Mouse (Mus musculus) testis, postnatal 14 days (tissue): ENCODE data around the gene Vamp2.
A peak's percentile ranks its signal among the peaks of the same experiment; 100 is the strongest.

Source experiments
- DNase-seq: peaks from one replicate; pipeline ENCODE4 v3.0.0; 2021; ENCODE audit warnings: low spot score

The Vamp2 gene

GRCm38 (mm10) chr11:69088103-69088855, at the start of gene Vamp2:
Gene Vamp2, plus strand, starts transcription at chr11:69088490.
- DNase-seq: peak; percentile 90

- peak; percentile 87 for DNase-seq
These were observed 42.5 kb upstream of the Vamp2 start, which contains the start of gene Aurkb for GRCm38 (mm10) chr11:69045531-69046394. Gene Aurkb, plus strand, starts transcription at chr11:69045647.

GRCm38 (mm10) chr11:69046395-69046774, 41.9 kb upstream of the Vamp2 start:
- DNase-seq: no peak

- DNase-seq: no peak
These were observed 40.7 kb upstream of the Vamp2 start for GRCm38 (mm10) chr11:69047592-69047991.

- no peak for DNase-seq
These were observed 40.1 kb upstream of the Vamp2 start for GRCm38 (mm10) chr11:69048151-69048550.

GRCm38 (mm10) chr11:69050748-69051147, 37.5 kb upstream of the Vamp2 start:
- DNase-seq: no peak

GRCm38 (mm10) chr11:69051771-69052170, 36.5 kb upstream of the Vamp2 start:
- DNase-seq: no peak

- DNase-seq: no peak
These were observed 35.4 kb upstream of the Vamp2 start for GRCm38 (mm10) chr11:69052824-69053421.

GRCm38 (mm10) chr11:69053848-69054247, 34.4 kb upstream of the Vamp2 start:
- no peak for DNase-seq

- DNase-seq: no peak
These were observed 30.0 kb upstream of the Vamp2 start for GRCm38 (mm10) chr11:69058265-69058664.

- no peak for DNase-seq
These were observed 29.4 kb upstream of the Vamp2 start for GRCm38 (mm10) chr11:69058729-69059356.

- DNase-seq: peak; percentile 98
These were observed 28.8 kb upstream of the Vamp2 start, which contains the start of gene Borcs6 for GRCm38 (mm10) chr11:69059357-69059974. Gene Borcs6, plus strand, starts transcription at chr11:69059717.

- no peak for DNase-seq
These were observed 28.3 kb upstream of the Vamp2 start for GRCm38 (mm10) chr11:69059975-69060411.

- peak; percentile 43 for DNase-seq
These were observed 27.6 kb upstream of the Vamp2 start for GRCm38 (mm10) chr11:69060448-69061254.

GRCm38 (mm10) chr11:69061255-69061912, 26.9 kb upstream of the Vamp2 start:
- no peak for DNase-seq

- DNase-seq: peak; percentile 68
These were observed 26.0 kb upstream of the Vamp2 start for GRCm38 (mm10) chr11:69062194-69062760.

- DNase-seq: peak; percentile 89
These were observed 25.5 kb upstream of the Vamp2 start for GRCm38 (mm10) chr11:69062761-69063224.

- peak; percentile 62 for DNase-seq
These were observed 24.7 kb upstream of the Vamp2 start for GRCm38 (mm10) chr11:69063413-69064201.
